Mouse (Mus musculus): ENCODE measurements at regions not wholly inside any gene's neighbourhood (a gene's known extent, or its start where the extent isn't known, plus 50 kb on each side); places are given as distances from the start of the nearest gene placed in this dataset.

- DNase-seq, result no peak
Measured at GRCm38 (mm10) chr10:44636061-44636460, 107.8 kb upstream of the Prdm1 start.

- no peak for DNase-seq
Measured at GRCm38 (mm10) chr10:44631584-44631983, 103.3 kb upstream of the Prdm1 start.

GRCm38 (mm10) chr10:44630485-44630884 is 102.2 kb upstream of the Prdm1 start:
- DNase-seq, result peak; percentile 50 to 64

- no peak for DNase-seq
Measured at GRCm38 (mm10) chr10:44628387-44628786, 100.1 kb upstream of the Prdm1 start.

- no peak for DNase-seq
Measured at GRCm38 (mm10) chr10:44627431-44627830, 99.1 kb upstream of the Prdm1 start.

GRCm38 (mm10) chr10:44625521-44625920 is 97.2 kb upstream of the Prdm1 start:
- DNase-seq, result no peak

GRCm38 (mm10) chr10:44615586-44615985 is 87.3 kb upstream of the Prdm1 start:
- no peak for DNase-seq

- no peak for DNase-seq
Measured at GRCm38 (mm10) chr10:44612571-44612970, 84.3 kb upstream of the Prdm1 start.

GRCm38 (mm10) chr10:44611399-44611798 is 83.1 kb upstream of the Prdm1 start:
- DNase-seq, result no peak

- DNase-seq, result no peak
Measured at GRCm38 (mm10) chr10:44609187-44609586, 80.9 kb upstream of the Prdm1 start.

GRCm38 (mm10) chr10:44607334-44607851 is 79.1 kb upstream of the Prdm1 start:
- DNase-seq, result no peak

- DNase-seq, result peak in 1 of 2 experiments; percentile 48
Measured at GRCm38 (mm10) chr10:44604512-44604911, 76.2 kb upstream of the Prdm1 start.

- DNase-seq, result no peak
Measured at GRCm38 (mm10) chr10:44603461-44603860, 75.2 kb upstream of the Prdm1 start.

GRCm38 (mm10) chr10:44601550-44601949 is 73.2 kb upstream of the Prdm1 start:
- no peak for DNase-seq

GRCm38 (mm10) chr10:44599964-44600334 is 71.6 kb upstream of the Prdm1 start:
- no peak for DNase-seq

- DNase-seq, result no peak
Measured at GRCm38 (mm10) chr10:44599331-44599963, 71.1 kb upstream of the Prdm1 start.

- no peak for DNase-seq
Measured at GRCm38 (mm10) chr10:44598615-44599014, 70.3 kb upstream of the Prdm1 start.

- DNase-seq, result no peak
Measured at GRCm38 (mm10) chr10:44595932-44596331, 67.6 kb upstream of the Prdm1 start.

- DNase-seq, result no peak
Measured at GRCm38 (mm10) chr10:44589842-44590241, 61.5 kb upstream of the Prdm1 start.

GRCm38 (mm10) chr10:44589352-44589751 is 61.1 kb upstream of the Prdm1 start:
- no peak for DNase-seq

- no peak for DNase-seq
Measured at GRCm38 (mm10) chr10:44582736-44583135, 54.4 kb upstream of the Prdm1 start.
